Mouse (Mus musculus) spleen, postnatal 4 days (tissue): ENCODE data around the gene Ano8.
A peak's percentile ranks its signal among the peaks of the same experiment; 100 is the strongest.

ENCODE experiments used
- DNase-seq, 2 experiments: peaks; one replicate each; pipeline ENCODE4 v3.0.0; 2022; ENCODE audit warnings: low spot score in 2 of 2

The Ano8 gene

DNA sequence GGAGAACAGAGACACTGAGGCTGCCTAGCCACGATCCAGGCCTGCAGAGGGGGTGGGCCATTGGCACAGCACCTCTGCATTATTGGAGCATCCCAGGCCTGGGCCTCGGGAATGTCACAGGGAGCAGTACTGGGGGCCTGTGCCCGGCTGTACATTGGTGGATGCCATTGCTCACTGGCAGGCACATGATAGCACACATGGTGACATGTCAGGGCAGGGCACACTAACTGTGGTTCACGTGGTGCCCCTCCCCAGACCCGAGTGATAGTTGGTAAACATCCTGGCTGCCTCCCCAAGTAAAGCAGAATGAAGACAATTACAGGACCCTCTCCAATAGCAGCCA is 14.9 kb downstream of the Ano8 start:
- peak in 1 of 2 experiments; percentile 62 for DNase-seq

DNA sequence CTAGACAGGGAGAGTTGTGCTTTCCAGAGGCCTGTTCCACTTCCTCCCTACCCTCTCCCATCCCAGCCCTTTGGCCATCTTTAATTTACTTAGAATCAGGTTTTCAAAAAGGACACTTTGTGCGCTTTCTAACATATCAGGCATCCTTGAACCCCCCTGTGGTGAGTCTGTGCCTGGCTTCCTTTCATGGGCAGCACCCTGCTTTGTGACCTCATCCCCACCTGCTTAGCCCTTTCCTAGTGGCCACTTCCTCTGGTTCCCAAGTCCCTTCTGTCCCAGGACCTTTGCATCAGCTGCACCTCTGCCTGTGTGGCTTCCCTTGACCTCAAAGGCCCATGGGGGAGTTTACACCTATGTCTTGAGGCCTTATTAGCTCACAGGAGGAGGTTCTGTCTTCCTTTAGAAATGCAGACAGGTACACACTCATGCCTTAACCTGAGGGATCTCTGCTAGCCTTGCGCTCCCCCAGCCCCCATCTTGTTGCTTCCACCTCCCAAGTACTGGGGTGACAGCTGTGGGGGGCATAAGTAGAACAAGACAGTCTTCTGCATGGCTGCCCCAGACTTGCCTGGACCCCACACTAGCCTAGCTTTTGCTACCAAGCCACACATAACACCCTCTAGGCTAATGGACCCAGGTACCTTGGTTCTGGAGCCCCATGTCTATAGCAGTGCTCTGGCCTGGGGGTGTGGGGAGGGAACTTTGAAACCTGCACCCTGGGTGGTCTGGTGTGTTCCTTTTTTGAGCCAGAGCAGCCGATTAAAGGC is 15.4 kb downstream of the Ano8 start:
- DNase-seq: peak in 1 of 2 experiments; percentile 56

DNA sequence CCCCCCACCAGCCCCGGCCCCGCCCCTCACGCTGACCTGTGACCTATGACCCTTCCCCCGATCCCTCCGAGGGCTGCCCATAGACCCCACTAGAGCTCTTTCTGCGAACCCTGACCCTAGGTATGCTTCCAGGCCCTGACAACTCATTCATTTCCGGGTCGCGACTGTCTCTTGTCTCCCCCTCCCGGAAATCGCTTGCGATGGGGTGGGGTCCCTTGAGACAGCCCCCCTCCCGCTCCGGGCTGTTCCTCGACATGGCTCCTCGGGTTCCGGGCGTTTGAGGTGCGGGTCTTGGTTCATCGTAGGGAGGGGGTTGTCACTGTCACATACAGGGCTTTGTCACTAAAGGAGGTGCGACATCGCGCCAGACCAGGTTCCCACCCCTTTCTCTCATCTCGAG is 16.4 kb downstream of the Ano8 start:
- DNase-seq: peak; percentile 45 to 78

DNA sequence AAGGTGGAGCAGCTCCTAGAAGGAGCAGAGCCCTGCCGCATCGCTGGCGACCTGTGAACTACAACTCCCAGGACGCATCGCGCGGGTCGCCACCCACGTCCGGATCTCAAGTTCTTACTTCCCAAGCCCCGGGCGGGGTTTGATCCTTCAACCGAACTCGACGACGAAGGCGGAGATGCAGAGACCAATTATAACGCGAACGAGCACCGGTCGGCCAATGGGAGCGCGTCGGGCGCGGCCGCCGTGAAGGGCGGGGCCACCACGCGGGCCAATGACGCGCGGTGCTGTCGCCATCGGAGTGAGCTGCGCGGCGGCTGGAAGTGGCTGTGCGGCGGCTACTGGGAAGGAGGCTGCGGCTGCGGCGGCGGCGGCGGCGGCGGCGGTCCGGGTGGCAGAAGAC is 16.8 kb downstream of the Ano8 start, which contains the start of gene Dda1:
Dda1 (plus strand) TSS at position 284 of the 400 bp plus-strand sequence.
- DNase-seq: peak; percentile 96 to 97

DNA sequence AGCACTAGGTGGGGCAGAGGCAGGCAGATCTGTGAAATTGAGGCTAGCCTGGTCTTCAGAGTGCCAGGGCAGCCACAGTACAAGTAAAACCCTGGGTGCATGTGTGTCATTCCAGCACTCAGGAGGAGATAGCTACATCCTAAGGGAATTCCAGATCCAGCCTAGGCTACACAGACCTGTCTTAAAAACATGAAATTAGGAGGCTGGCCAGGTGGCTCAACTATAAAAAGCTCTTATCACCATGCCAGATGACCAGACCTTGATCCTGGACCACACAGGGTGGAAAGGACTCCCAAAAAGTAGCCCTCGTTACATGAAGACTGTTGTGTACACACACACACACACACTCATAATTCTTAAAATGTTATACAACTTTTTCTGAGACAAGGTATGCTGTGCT is 17.8 kb downstream of the Ano8 start:
- DNase-seq: no peak

DNA sequence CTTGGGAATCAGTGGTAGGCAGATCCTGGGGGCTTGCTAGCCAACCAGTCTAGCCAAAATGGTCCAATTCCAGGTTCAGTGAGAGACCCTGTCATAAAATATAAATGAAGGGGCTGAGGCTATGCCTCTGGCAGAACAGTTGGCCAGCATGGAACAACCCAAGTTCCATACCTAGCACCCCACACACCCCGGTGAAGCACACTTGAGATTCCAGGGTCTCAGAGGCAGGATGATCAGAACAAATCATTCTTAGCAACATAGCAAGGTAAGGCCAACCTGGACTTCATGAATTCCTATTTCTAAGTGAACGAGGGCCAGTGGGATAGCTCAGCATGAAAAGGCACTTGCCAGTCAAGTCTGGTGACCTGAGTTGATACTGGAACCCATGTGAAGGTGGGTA is 18.6 kb downstream of the Ano8 start:
- no peak for DNase-seq

DNA sequence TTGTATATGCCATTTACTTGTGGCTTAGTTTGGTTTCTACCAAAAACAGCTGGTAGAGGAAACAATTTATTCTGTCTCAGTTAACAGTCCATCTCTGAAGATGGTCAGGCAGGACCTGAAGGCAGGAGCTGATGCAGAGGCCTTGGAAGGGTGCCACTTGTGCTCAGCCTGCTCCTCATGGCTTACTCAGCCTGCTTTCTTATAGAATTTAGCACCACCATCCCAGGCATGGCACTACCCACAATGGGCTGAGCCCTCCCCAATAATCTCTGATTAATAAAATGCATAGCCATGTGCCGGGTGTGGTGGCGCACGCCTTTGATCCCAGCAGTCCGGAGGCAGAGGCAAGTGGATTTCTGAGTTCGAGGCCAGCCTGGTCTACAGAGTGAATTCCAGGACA is 19.6 kb downstream of the Ano8 start:
- DNase-seq: no peak

DNA sequence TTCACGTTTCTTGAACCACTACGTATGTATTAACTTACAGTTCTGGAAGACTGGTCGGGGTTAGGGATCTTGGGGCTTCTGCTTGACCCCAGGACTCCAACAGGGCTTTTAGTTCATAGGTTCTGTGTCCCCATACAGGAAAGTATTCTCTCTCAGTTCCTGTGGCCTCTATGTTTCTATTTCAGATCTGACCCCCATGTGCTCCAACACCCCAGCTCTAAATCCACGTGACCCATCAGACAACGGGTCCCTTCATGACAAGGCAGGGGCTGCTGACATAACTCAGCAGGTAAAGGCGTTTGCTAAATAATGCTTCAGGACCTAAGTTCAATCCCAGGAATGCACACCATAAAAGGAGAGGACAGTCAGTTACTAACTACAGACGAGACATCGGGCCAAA is 20.0 kb downstream of the Ano8 start:
- no peak for DNase-seq

DNA sequence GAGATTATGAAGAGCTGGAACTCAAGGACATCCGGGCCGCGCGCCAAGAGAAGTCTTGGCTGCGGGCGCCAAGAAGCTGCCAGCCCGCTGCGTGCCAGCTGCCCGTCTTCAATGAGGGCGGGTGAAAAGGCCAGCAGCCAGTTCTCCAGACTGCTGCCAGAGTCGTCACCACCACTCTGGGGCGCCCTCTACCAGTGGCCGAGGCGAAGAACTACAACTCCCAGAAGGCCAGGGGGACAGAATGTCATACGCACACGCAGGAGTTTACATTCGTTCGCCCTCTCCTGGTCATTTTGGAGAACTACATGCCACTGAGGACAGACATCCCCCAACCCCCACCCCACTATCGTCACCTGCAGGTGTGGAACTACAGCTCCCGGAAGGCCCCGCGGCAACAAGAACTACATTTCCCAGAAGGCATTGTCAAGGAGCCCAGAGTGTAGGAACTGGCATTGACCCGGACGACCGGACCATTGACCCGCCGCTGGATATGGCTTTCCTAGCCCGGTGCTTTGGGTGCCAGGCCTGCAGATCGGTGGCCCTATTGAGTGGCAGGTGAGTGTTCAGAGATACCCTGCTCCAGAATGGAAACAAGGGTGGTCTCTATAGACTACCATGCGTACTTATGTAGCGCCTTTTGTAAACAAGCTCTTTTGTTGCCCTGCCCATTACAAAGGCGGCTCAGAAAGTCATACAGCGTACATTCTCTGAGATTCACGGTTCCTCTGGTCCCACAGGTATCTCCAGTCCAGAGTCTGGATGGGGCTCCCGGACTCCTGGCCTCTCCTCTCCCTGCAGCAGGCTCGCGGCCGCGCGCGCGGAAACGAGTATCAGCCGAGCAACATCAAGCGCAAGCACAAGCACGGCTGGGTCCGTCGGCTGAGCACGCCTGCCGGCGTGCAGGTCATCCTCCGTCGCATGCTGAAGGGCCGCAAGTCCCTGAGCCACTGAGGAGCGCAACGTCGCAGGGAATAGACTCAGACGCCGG is 21.0 kb downstream of the Ano8 start, which contains the start of gene Mrpl34:
Mrpl34 (plus strand) TSS at position 447 of the 988 bp plus-strand sequence.
- peak; percentile 98 to 99 for DNase-seq

DNA sequence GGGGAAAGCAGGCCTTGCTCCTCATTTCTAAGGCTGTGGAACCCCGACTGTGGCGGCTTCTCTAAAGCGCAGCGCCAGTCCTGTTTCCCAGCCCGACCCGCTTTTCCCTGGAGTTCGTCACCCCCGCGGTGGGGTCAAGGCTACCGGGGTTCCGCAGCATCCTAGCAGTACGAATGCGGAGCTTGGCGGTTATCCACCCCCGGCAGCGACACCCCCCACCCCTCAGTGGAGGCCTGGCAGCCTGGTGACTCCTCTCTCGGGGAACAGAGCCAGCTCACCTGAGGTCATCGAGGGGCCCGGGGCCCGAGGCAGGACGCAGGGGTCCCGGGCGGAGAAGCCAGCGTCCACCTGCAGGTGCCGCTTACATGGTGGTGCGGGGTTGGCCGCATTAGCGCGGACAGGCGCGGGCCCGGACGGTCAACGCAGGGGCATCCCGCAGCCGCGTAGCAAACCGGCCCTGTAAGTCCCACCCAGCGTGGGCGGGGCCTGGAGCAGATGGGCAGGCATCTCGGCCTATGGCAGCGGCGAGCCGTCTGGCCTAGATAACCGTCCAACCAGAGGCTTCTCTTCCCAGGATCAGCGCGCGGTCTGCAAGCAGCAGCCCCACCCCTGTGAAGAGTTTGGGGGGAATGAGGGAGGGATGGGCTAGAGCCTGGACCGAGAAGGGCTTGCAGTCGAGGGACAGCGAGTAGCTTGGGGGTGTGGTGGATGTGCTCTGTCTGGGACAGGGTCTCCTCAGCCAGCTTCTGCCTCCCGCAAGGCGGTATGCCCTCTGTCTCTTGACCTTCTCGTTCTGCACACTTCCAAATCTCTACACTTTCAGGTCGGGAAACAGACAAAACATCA is 22.4 kb downstream of the Ano8 start, which contains the start of gene Abhd8:
Abhd8 (minus strand) TSS at position 468 of the 846 bp plus-strand sequence.
- peak; percentile 97 to 99 for DNase-seq

DNA sequence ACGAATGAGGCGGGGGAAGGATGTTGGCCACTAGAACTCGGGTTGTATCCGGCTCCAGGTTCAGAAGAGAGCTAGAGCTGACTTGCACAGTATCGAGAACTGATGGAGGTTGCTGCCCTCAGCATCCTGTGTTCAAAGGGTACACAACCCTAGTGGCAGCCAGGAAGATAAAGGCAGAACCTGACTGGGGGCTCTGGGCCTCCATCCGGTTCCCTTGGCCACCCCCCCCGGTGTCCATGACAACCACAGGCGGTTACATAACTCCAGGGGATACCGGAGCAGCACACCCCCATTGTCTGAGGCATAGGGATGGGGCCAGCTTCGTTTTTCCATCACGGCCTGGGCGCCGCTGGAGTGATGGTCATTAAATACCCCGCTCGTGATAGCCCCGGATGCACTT is 23.0 kb downstream of the Ano8 start:
- DNase-seq: no peak

DNA sequence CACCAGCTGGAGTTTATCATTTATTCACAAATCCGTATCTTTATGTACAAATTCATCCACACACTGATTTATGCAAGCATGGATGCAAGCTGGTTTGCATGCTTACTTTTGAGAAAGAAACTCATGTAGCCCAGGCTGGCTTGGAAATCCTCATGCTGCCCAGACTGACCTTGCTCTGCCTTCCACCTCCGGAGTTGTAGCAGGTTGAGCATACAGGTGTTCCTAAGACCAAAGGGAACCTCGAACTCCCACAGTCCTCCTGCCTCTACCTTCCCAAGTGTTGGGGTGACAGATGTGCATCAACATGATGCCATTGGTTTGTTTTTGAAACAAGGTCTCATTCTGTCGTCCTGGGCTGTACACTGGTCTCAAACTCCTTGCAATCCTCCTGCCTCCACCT is 23.6 kb downstream of the Ano8 start:
- no peak for DNase-seq

DNA sequence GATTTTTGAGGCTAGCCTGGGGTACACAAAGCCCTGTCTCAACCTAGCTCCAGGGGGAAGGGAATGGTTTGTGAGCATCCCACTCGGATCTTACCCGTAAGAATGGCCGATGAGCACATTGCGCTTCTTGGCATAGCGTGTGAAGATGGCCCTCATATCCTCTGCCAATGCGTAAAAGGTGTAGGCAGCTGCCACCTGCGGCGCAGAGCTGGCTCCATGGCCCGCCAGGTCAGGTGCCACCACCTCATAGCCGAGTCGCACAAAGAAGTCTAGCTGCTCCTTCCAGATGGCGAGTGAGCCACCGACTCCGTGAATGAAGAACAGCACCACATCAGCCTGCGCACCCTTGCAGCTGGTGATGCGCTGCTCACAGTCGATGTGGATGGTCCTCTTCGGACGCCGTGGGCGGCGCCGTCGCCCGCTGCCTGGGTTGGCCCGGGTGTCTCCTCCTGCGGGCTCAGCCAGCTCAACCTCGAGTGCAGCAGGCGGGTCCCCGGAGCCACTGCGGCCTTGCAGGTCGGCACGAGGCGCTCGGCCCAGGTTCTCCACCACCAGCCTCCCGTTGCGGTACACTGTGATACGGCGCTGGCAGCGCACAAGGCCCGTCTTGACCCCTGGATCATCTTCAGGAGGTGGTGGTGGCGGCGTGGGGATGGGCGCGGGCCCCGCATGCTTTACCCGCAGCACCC is 24.5 kb downstream of the Ano8 start:
- DNase-seq: peak in 1 of 2 experiments; percentile 70

DNA sequence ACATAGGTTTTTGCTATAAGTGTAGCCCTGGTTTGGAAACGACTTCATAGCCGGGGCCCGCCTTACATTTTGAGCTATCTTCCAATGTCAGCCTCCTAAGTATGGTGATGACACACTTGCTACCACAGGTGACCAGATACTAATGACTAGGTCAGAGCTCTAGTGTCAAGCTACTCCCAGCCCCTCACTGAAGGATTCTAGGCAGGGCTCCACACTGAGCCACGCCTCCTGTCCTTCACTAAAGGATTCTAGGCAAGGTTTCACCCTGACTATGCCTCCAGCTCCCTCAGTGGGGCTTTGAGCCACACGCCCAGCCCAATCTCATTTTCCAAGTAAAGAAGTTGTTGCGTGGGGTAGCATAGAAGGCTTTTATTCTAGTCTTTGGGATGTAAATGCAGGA is 25.0 kb downstream of the Ano8 start:
- no peak for DNase-seq

DNA sequence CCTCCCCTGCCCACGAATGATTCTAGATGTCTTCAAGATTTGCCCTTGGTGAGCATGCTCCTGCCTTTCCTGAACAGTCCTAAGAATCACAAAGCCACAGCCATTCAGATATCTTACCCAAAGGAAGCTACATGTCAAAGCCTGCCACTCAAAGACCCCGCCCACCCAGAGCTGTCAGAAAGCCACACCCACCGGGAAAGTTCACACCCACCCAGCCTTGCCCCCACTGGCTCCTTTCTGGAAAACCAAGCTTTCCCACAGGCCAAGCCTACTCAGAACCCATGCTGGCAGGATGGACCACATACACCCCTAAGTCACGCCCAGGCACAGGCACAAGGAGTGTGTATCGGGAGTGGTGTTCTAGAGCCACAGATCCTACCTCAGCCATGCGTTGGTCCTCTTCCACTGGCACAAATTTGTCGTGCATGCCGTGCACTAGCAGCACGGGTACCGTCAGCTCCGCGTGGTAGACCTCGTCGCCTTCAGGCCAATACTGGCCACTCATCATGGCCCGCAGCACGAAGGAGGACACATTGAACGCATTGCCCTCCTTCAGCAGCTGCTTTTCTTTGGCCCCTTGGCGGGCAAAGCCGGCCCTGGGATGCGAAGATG is 28.0 kb downstream of the Ano8 start:
- DNase-seq: peak in 1 of 2 experiments; percentile 11

DNA sequence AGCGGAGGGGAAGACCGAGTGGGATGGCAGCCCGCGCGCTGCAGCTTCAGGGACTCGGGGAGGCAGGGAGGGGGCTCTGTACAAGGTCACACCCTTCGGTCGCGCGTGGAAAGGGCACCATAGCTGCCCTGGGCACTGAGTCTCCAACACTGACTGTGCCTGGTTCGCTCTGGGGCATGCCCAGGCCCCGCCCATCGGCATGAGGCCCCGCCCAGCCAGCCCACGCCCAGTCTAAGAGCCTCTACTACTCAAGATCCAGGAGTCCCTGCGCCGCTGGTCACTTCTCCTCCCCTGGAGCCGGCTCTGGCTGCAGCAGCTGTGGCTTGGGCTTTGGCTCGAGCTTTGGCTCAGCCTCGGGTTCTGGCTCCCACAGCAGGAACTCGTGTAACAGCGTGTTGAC is 28.9 kb downstream of the Ano8 start:
- DNase-seq: peak; percentile 24 to 66

DNA sequence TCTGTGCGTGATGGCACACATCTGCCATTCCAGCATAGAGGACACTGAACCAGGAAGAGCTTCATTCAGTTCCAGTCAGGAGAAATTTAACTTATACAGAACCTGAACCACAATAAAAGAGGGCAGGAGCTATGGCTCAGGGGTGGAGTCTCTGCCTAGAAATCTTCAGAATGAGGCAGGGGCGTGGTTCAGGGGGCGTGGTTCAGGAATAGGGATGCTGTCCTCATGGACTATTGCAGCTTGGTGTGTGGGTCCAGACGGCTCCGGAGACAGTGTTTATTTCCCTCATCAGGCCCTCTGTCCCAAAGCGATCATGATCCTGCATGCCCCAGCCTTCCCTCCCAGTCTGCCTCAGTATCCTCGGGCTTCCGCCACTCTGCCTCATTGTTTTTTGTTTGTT is 31.1 kb downstream of the Ano8 start:
- peak; percentile 9 to 54 for DNase-seq

DNA sequence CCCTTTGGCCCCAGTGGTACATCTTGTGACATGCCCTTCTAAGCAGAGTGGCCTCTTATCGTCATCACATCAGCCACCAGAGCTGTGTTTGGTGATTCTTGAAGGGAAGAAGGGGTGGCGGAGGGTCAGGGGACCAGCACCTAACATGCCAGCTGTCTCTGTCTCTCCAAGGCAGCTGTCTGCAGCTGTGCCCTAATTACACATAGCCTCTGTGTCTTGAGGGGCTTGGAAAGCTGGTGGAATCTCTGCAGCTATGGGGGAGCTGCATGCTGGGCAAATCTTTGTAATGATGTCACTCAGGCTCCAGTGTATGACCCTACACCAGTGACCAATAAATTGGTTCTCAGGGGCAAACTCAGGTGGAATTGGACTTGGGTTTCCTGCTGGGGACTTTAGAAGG is 33.1 kb downstream of the Ano8 start:
- peak in 1 of 2 experiments; percentile 40 for DNase-seq

DNA sequence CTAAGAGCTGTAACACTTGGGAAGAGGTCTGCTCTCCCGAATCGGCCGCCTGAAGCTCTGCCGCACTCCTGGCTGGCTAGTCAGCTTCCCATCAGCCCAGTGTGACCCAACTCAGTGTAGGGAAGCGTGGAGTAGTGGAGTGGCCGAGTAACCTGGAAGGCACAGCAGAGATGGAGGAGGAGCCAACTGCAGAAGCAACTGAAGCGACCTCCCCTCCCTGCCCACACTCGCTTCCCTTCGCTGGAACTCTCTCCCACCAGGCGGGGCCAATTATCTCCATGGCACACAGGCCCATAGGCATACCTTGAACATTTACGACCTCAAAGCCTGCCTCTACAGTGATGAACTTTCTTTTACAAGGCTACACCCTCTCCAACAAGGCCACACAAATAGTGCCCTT is 34.0 kb downstream of the Ano8 start:
- DNase-seq: peak in 1 of 2 experiments; percentile 52

DNA sequence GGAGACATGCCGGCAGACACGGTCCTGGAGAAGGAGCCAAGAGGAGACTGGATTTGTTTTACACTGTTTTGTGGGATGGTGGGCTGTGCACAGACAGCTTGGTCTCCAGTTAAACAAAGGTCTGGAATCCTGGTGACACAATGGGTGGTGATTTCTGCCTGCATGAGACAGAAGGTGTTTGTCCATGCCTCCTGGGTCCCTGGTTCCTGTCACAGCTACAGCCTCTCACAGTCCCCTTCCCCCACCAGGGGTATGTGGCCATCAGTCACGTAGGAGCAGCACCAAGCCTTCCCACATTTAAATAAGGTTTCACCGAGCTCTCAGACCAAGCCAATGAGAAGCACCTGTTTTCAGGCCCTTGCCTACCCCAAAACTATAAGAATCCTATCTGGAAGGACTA is 34.4 kb downstream of the Ano8 start:
- peak in 1 of 2 experiments; percentile 50 for DNase-seq

DNA sequence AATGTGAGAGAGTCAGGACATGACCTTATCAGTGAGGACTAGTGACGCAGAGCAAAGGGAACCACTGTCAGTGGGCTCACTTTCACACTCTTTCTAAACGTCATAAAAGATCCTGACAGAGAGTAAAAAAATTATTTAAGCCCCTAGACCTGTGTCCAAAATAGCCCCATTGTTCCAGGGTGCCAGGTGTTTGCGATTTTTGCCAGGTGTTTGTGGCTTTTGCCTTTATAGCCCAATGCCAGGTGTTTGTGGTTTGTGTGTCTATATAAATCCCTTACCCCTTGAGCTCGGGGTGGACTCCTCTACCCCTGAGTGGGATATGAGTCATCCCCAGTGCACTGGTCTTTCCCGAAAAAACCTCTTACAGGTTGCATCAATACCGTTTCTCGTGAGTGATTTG is 40.7 kb downstream of the Ano8 start:
- DNase-seq: no peak
